Mouse (Mus musculus) T-helper 2 cell (primary cell): ENCODE data around the gene Gm8773.

Experiments
- in situ Hi-C: fragments of 300-600 bp; cut with MboI, MseI; formaldehyde crosslinking; loops from one replicate; pipeline ENCODE4 v1.15.1; 2025; ENCODE audit warnings: high pct_unique_total_duplicates

Gene Gm8773

GRCm38 (mm10) chr5:5573749-5574317, at the start of gene Gm8773:
TSS of gene Gm8773 (plus strand) at chr5:5573799.
- in situ Hi-C loops, result no loop called here

GRCm38 (mm10) chr5:5533656-5534420, 39.8 kb upstream of the Gm8773 start:
- in situ Hi-C loops, result no loop called here

GRCm38 (mm10) chr5:5536131-5536530, 37.5 kb upstream of the Gm8773 start:
- in situ Hi-C loops, result no loop called here

GRCm38 (mm10) chr5:5539771-5540170, 33.8 kb upstream of the Gm8773 start:
- in situ Hi-C loops, result loop anchor here (10.0 kb wide), 1 partner anchor 1325 kb away; no protein-coding TSS in a partner anchor

- in situ Hi-C loops, result loop anchor here (10.0 kb wide), 1 partner anchor 1326 kb away; no protein-coding TSS in a partner anchor
Observed at GRCm38 (mm10) chr5:5540385-5540784, 33.2 kb upstream of the Gm8773 start.

- in situ Hi-C loops, result no loop called here
Observed at GRCm38 (mm10) chr5:5551110-5551509, 22.5 kb upstream of the Gm8773 start.

- in situ Hi-C loops, result no loop called here
Observed at GRCm38 (mm10) chr5:5559079-5559740, 14.4 kb upstream of the Gm8773 start, which contains the start of gene Gtpbp10. TSS of gene Gtpbp10 (minus strand) at chr5:5559538.

- in situ Hi-C loops, result no loop called here
Observed at GRCm38 (mm10) chr5:5559798-5560197, 13.8 kb upstream of the Gm8773 start.

GRCm38 (mm10) chr5:5561041-5561706, 12.4 kb upstream of the Gm8773 start:
- in situ Hi-C loops, result no loop called here

GRCm38 (mm10) chr5:5562435-5562834, 11.2 kb upstream of the Gm8773 start:
- in situ Hi-C loops, result no loop called here

- in situ Hi-C loops, result no loop called here
Observed at GRCm38 (mm10) chr5:5587686-5588085, 14.1 kb downstream of the Gm8773 start.

GRCm38 (mm10) chr5:5610540-5610939, 36.9 kb downstream of the Gm8773 start:
- in situ Hi-C loops, result no loop called here

- in situ Hi-C loops, result no loop called here
Observed at GRCm38 (mm10) chr5:5618329-5618728, 44.7 kb downstream of the Gm8773 start.

GRCm38 (mm10) chr5:5625491-5625890, 51.9 kb downstream of the Gm8773 start:
- in situ Hi-C loops, result no loop called here
